Mouse (Mus musculus): ENCODE measurements at regions not wholly inside any gene's neighbourhood (a gene's known extent, or its start where the extent isn't known, plus 50 kb on each side); places are given as distances from the start of the nearest gene placed in this dataset.

DNA sequence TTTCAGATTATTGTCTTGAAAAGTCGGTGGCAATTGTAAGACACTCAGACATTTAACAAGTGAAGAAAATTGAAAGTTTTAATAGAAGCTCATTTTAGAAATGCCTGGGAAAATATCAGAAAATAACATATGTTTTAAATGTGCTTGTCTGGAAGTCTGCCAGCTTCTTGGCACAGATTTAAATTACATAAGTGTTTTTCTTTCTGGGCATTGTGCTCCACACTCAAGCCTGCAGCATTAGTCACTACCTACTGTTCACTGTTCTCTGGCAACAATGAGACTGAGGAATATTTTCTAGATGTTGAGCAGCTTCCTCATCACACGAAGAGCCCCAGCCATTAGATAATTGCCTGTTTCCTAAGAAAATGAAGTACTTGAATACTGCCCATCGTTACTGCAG lies 170.3 kb upstream of the Zwint start:
- TF ChIP-seq ZC3H11A (IDR thresholded peaks at IDR 0.05; ENCODE audit: borderline replicate concordance, low read depth, low read length) (no peak), MAFK (IDR thresholded peaks at IDR 0.05; ENCODE audit: insufficient read depth, low read depth, low read length) (no peak)
